Mouse (Mus musculus): ENCODE results near the gene Gm20441. TPM values are rescaled to one million over a fixed set of nuclear protein-coding genes. Genes with fewer than 3 reads are reported as not detected.

Gm20441 gene
- polyA plus RNA-seq (2012; fragmentation: generic; extraction: Trizol): not detected

DNA sequence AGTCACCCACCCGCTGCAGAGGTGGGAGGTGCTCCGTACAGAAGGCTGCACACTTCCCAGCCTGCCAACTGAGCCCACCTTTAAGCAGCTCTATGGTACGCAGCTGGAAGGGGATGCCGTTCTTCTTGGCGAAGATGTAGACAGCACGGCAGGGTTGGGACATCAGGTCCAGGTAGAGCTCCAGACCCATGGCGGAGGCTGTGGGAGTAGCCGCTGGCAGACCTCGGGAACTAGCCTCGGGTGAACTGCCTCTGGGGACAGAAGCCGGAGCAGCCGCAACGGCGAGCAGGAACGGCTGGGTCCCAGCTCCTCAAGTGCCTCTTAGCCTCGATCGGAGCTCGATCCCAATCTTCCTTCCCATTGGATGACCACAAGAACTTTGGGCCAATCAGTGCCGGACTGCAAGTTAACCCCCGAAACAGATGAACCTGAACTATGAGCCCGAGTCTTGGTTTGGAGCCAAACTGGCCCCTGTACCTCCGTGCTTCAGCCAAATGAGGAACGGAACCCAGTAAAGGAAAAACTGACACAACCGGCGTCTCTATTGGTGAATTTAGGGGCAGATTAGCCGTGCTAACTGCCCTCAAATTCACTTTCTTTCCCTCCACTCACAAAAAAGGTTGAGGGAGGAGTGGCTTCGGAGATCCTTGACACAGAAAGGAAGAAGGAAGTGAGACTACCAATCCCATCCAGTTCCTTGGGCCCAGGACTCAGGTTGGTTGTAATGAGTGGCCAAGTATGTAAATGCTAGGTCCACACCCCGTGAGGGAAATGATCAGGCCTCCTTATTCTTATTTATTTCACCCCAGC lies at the start of gene Gm20441, which contains the start of gene Gstt3:
TSS of gene Gm20441 (minus strand) at position 186 of the 810 bp plus-strand sequence.
TSS of gene Gstt3 (minus strand) at position 646 of the 810 bp plus-strand sequence.
- H3K4me3 ChIP-seq: no peak within 1 kb of the TSS
- H3ac ChIP-seq (ENCODE audit: control insufficient read depth, insufficient read length): no peak within 1 kb of the TSS
- no peaks in the 10 kb centered on the region for H3K36me3 ChIP-seq (ENCODE audit: control insufficient read depth, insufficient read depth)
- H3K27me3 ChIP-seq (ENCODE audit: control insufficient read depth, insufficient read depth, insufficient read length): peaks cover 31% of the 10 kb centered on the region
- H3K4me2 ChIP-seq (ENCODE audit: low read depth): peak within 1 kb of the TSS; percentile 72
- no peaks in the 10 kb centered on the region for H3K79me2 ChIP-seq (ENCODE audit: control insufficient read depth, insufficient read depth)
- TF ChIP-seq MAX (IDR thresholded peaks at IDR 0.05; ENCODE audit: low read depth): no peak
- TF ChIP-seq REST (IDR thresholded peaks at IDR 0.05; ENCODE audit: insufficient read depth, insufficient read length): no peak
- TF ChIP-seq USF1 (IDR thresholded peaks at IDR 0.05; ENCODE audit: low read depth): no peak
- TF ChIP-seq MYOD1 (IDR thresholded peaks at IDR 0.05; ENCODE audit: control insufficient read depth in 1 of 3, insufficient read length in 2 of 3, low read depth in 2 of 3): no peak

DNA sequence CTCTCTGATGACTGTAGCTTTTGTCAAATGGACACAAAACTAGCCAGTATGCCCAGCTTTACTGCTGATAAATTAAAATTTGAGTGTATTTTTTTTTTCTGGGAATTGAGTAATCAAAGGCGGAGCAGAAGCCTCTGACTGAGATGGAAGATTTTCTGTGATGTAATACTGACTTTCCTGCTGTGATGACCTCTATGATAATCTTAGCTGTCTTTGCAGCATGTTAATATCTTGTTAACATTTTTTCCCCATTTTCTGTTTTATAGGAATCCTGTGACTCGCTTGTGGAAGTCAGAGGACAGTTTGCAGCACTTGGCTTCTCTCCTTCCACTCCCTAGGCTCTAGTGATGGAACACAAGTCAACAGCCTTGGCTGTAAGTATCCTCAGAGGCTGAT lies 49.5 kb upstream of the Gm20441 start:
- Histone ChIP-seq H3K4me3 (no peak overlapping the region), H3K27me3 (ENCODE audit: control insufficient read depth, insufficient read depth, insufficient read length) (no peaks in the 10 kb centered on the region), H3K4me2 (ENCODE audit: low read depth) (no peak overlapping the region), H3K36me3 (ENCODE audit: control insufficient read depth, insufficient read depth) (no peaks in the 10 kb centered on the region), H3K79me2 (ENCODE audit: control insufficient read depth, insufficient read depth) (no peaks in the 10 kb centered on the region), H3ac (ENCODE audit: control insufficient read depth, insufficient read length) (no peak overlapping the region)
- no peak for TF ChIP-seq CEBPB (IDR thresholded peaks at IDR 0.05; ENCODE audit: insufficient read depth, poor library complexity, severe bottlenecking)

DNA sequence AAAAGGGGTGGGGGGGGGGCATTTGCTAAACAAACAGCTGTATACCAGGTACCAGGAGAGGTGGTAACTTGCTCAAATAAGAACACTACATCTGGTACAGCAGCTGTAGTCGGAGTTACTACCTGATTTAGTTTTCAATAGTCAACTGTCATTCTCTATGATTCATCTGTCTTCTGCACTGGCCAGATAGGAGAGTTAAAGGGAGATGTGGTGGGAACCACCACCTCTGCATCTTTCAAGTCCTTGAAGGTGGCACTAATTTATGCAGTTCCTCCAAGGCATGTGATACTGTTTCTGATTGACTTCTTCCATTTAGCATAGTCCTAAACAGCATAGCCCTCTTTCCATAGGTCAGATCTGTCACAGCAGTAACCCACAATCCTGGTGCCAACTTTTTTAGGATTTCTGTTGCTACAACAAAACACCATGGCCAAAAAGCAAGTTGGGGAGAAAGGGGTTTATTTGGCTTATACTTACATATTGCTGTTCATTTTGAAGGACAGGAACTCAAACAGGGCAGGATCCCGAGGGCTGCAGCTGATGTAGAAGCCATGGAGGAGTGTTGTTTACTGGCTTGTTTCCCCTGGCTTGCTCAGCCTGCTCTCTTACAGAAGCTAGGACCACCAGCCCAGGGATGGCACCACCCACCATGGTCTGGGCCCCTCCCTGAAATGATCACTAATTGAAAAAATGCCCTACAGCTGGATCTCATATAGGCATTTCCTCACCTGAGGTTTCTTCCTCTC lies 48.9 kb upstream of the Gm20441 start:
- TF ChIP-seq CEBPB (IDR thresholded peaks at IDR 0.05; ENCODE audit: insufficient read depth, poor library complexity, severe bottlenecking) (no peak), MYOD1 (IDR thresholded peaks at IDR 0.05; ENCODE audit: control insufficient read depth in 1 of 3, insufficient read length in 2 of 3, low read depth in 2 of 3) (no peak), MYOG (IDR thresholded peaks at IDR 0.05; ENCODE audit: control insufficient read depth in 1 of 3, insufficient read depth in 1 of 3, insufficient read length in 2 of 3, low read depth in 2 of 3) (no peak), TCF12 (IDR thresholded peaks at IDR 0.05; ENCODE audit: insufficient read depth, poor library complexity, severe bottlenecking) (no peak), POLR2AphosphoS2 (IDR thresholded peaks at IDR 0.05; ENCODE audit: insufficient read length, low read depth) (no peak), SRF (IDR thresholded peaks at IDR 0.05; ENCODE audit: control insufficient read depth, insufficient read length, low read depth) (no peak), TCF3 (IDR thresholded peaks at IDR 0.05; ENCODE audit: insufficient read length, low read depth) (no peak), POLR2A (IDR thresholded peaks at IDR 0.05; ENCODE audit: insufficient read length, low read depth) (no peak), USF1 (IDR thresholded peaks at IDR 0.05; ENCODE audit: low read depth) (no peak), MAX (IDR thresholded peaks at IDR 0.05; ENCODE audit: low read depth) (no peak), REST (IDR thresholded peaks at IDR 0.05; ENCODE audit: insufficient read depth, insufficient read length) (no peak), E2F4 (IDR thresholded peaks at IDR 0.05; ENCODE audit: insufficient read depth) (no peak)

DNA sequence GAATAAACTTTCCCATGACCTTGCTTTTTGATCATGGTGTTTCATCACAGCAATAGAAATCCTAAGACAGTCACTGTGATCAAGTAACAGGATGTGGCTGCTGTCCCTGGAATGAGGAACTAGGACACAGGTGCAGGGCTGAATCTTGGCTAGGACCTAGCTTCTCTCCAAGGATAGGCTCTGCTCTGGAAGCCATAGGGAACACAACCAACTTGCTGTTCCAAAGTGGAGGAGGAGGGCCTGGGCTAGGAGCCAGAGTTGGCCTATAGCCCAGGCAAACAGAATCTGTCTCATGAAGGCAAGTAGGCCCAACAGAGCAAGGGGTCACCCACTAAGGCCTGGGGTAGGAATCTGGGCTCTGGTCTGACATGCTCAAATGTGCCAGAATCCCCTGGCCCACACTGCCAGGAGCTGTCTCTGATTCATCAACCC lies 47.8 kb upstream of the Gm20441 start:
- H3K27me3 ChIP-seq (ENCODE audit: control insufficient read depth, insufficient read depth, insufficient read length): no peaks in the 10 kb centered on the region
- no peak overlapping the region for H3K4me2 ChIP-seq (ENCODE audit: low read depth)
- H3K36me3 ChIP-seq (ENCODE audit: control insufficient read depth, insufficient read depth): no peaks in the 10 kb centered on the region
- no peaks in the 10 kb centered on the region for H3K79me2 ChIP-seq (ENCODE audit: control insufficient read depth, insufficient read depth)
- no peak overlapping the region for H3K4me3 ChIP-seq
- TF ChIP-seq USF1 (IDR thresholded peaks at IDR 0.05; ENCODE audit: low read depth) (no peak), MAX (IDR thresholded peaks at IDR 0.05; ENCODE audit: low read depth) (no peak), CEBPB (IDR thresholded peaks at IDR 0.05; ENCODE audit: insufficient read depth, poor library complexity, severe bottlenecking) (0 out of 2 replicates have a peak, but pooled peaks have one; percentile 3)
- no peak overlapping the region for H3ac ChIP-seq (ENCODE audit: control insufficient read depth, insufficient read length)

More for the DNA sequence above, 48.9 kb upstream of the Gm20441 start:
- H3K79me2 ChIP-seq (ENCODE audit: control insufficient read depth, insufficient read depth): no peaks in the 10 kb centered on the region
- no peak overlapping the region for H3K4me3 ChIP-seq
- H3K27me3 ChIP-seq (ENCODE audit: control insufficient read depth, insufficient read depth, insufficient read length): no peaks in the 10 kb centered on the region
- H3K4me2 ChIP-seq (ENCODE audit: low read depth): no peak overlapping the region
- H3ac ChIP-seq (ENCODE audit: control insufficient read depth, insufficient read length): no peak overlapping the region
- H3K36me3 ChIP-seq (ENCODE audit: control insufficient read depth, insufficient read depth): no peaks in the 10 kb centered on the region

DNA sequence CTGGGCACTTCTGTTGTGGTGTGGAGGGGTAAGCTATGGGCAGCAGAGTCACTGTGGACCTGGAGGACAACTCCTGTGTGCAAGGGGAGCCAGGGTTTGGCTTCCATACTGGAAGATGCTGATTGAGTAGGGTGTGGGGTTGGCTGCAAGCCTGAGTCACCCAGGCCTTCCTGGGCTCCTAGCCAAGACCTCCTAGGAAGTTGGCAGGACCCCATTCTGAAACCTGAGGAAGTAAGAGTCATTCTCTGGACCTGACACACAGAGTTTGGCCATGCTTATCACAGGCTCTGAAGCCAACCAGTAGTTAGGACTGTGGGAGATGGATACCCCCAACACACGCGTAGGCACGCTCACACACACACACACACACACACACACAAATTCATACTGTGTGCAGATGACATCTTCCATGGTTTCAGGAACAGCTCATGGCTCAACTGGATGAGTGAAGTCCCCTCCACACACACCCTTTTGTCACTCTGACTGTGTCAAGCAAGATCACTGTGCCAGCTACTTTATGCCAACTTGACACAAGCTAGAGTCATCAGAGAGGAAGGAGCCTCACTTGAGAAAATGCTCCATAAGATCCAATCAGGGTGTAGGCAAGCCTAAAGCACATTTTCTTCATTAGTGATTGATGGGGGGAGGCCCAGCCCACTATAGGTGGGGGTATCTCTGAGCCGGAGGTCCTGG lies 47.1 kb upstream of the Gm20441 start:
- H3K4me3 ChIP-seq: no peak overlapping the region
- H3ac ChIP-seq (ENCODE audit: control insufficient read depth, insufficient read length): no peak overlapping the region
- no peak overlapping the region for H3K4me2 ChIP-seq (ENCODE audit: low read depth)
- no peaks in the 10 kb centered on the region for H3K36me3 ChIP-seq (ENCODE audit: control insufficient read depth, insufficient read depth)
- no peaks in the 10 kb centered on the region for H3K27me3 ChIP-seq (ENCODE audit: control insufficient read depth, insufficient read depth, insufficient read length)
- no peaks in the 10 kb centered on the region for H3K79me2 ChIP-seq (ENCODE audit: control insufficient read depth, insufficient read depth)
- TF ChIP-seq MAX (IDR thresholded peaks at IDR 0.05; ENCODE audit: low read depth): no peak
- TF ChIP-seq CEBPB (IDR thresholded peaks at IDR 0.05; ENCODE audit: insufficient read depth, poor library complexity, severe bottlenecking): no peak
- TF ChIP-seq USF1 (IDR thresholded peaks at IDR 0.05; ENCODE audit: low read depth): no peak
- no peak for TF ChIP-seq POLR2AphosphoS2 (IDR thresholded peaks at IDR 0.05; ENCODE audit: insufficient read length, low read depth)
- TF ChIP-seq TCF3 (IDR thresholded peaks at IDR 0.05; ENCODE audit: insufficient read length, low read depth): no peak
- TF ChIP-seq TCF12 (IDR thresholded peaks at IDR 0.05; ENCODE audit: insufficient read depth, poor library complexity, severe bottlenecking): no peak
- TF ChIP-seq REST (IDR thresholded peaks at IDR 0.05; ENCODE audit: insufficient read depth, insufficient read length): no peak
- TF ChIP-seq MYOG (IDR thresholded peaks at IDR 0.05; ENCODE audit: control insufficient read depth in 1 of 3, insufficient read depth in 1 of 3, insufficient read length in 2 of 3, low read depth in 2 of 3): no peak
- no peak for TF ChIP-seq SRF (IDR thresholded peaks at IDR 0.05; ENCODE audit: control insufficient read depth, insufficient read length, low read depth)
- TF ChIP-seq MYOD1 (IDR thresholded peaks at IDR 0.05; ENCODE audit: control insufficient read depth in 1 of 3, insufficient read length in 2 of 3, low read depth in 2 of 3): no peak
- TF ChIP-seq E2F4 (IDR thresholded peaks at IDR 0.05; ENCODE audit: insufficient read depth): no peak
- no peak for TF ChIP-seq POLR2A (IDR thresholded peaks at IDR 0.05; ENCODE audit: insufficient read length, low read depth)
